Mouse (Mus musculus) small intestine, adult 2 months (tissue): ENCODE results near the gene Mpp4.

Source experiments
- CTCF ChIP-seq: fragments of 200-500 bp; IDR thresholded peaks from 2 replicates; pipeline ENCODE4 v1.5.1; 2012; ENCODE audit warnings: low read depth, mild to moderate bottlenecking, control low read depth, inconsistent platforms, low read length, moderate library complexity, mixed read lengths; ENCODE audit not compliant: insufficient replicate concordance, insufficient read length; ENCODE audit errors: extremely low read depth
- POLR2A ChIP-seq: fragments of 200-500 bp; IDR thresholded peaks from 2 replicates; pipeline ENCODE4 v1.6.1; 2012; ENCODE audit warnings: low read depth, mild to moderate bottlenecking, control low read depth, inconsistent platforms, low read length, moderate library complexity

DNA sequence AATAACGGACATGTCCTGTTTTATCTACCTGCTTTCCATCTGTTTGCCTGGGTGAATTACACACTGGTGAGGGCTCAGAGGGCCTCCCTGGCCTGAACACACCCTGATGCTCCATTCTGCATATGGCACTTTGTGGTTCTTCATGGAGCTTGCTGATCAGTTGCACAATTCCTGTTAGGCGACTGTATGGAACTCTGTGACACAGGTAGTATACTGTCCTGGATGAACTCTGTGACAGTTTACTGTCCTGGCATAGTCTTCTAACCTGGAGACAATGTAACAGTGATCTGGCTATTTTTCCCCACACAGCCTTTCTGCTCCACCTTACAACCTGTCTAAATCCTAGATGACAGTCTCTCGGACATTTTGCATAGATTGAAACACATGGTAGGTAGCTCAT is 4.1 kb downstream of the Mpp4 start:
- TF ChIP-seq CTCF, result no peak
- TF ChIP-seq POLR2A, result no peak
